Mouse (Mus musculus): ENCODE results near the gene Slc2a12.

Gene Slc2a12

GRCm38 (mm10) chr10:22644853-22645491 is at the start of gene Slc2a12:
Slc2a12 (plus strand) TSS chr10:22645011.
- no peak for DNase-seq (ENCODE audit: extremely low read depth, low read depth)

- DNase-seq (ENCODE audit: extremely low read depth, low read depth): no peak
Observed at GRCm38 (mm10) chr10:22598908-22599480, 45.8 kb upstream of the Slc2a12 start.

GRCm38 (mm10) chr10:22601046-22601445 is 43.8 kb upstream of the Slc2a12 start:
- DNase-seq (ENCODE audit: extremely low read depth, low read depth): no peak

DNA sequence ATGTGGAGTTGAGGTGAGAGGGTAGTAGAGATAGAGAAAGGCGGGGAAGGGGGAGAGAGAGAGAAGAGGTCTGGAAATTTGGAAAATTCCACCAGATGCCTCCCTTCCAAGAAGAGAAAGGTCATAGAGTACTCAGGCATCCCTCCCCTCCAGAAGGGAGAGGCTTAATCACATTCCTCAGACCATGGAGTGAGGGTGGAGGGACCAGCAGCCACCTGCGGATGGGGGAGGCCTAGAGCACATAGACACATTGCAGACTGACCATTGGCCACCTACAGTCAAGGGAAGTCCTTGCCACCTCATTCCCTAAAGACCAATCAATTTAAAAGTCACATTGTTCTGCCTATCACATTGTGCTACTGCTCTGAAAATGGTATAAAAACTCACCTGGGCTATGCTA is 40.0 kb upstream of the Slc2a12 start:
- DNase-seq (ENCODE audit: extremely low read depth, low read depth): no peak

DNA sequence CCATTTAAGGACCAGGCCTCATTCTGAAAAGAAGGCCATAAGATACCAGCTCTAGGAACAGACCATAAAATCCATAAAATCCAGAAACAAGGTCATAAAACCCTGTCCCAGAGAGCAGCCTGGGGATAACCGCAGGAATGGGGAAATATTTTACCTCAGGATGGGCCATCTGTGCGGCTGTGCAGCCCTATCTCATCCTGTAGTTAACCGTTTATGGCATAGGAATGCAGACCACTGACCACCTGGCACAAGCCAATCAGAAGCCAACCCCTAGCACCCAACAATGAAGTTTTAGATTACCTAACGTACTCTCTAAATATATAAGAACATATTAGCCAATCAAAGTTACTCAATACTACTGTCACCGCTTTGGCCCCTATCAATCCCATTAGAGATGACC is 36.5 kb upstream of the Slc2a12 start:
- no peak for DNase-seq (ENCODE audit: extremely low read depth, low read depth)

DNA sequence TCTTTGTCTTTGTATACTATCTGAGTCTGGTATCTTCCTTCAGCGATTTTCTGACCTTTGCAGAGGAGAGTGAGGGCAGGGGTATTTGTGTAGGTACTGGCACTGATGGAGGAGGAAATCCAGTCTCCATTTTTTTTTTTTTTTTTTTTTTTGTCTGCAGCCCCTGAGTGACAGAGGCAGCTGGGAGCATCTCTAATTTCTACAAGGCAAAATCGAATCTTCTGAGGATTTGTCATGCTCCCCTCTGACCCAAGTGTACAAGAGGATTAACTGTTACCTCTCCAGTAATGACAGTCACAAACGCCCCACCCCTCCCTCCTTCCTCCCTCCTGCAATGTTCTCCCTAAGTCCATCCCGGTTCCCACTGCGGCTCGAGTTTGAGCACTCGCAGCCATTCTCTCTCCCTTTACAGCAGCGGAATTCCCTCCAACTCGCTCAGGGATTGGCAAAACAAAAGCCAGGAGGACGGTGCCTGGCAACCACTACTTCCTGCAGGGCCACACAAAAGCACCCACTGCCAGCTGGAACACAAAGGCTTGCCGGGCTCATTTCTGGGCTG is 35.9 kb upstream of the Slc2a12 start:
- no peak for DNase-seq (ENCODE audit: extremely low read depth, low read depth)

DNA sequence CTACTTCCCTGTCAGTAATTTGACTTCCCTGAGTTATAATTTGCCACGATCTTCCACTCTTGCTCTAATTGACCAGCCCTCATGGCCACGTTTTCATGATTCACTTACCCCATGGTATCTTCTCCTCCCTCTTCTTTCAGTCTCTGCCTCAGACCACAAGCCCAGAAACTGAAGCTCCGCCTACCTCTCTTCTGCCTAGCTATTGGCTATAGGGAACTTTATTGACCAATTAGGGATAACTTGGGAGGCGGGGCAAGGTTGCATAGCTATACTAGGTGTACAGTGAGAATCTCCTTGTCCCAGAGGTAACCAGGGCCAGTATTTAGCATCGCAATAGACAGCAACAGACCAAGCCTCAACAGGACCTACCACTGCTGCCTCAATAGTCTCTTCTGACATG is 31.5 kb upstream of the Slc2a12 start:
- no peak for DNase-seq (ENCODE audit: extremely low read depth, low read depth)

DNA sequence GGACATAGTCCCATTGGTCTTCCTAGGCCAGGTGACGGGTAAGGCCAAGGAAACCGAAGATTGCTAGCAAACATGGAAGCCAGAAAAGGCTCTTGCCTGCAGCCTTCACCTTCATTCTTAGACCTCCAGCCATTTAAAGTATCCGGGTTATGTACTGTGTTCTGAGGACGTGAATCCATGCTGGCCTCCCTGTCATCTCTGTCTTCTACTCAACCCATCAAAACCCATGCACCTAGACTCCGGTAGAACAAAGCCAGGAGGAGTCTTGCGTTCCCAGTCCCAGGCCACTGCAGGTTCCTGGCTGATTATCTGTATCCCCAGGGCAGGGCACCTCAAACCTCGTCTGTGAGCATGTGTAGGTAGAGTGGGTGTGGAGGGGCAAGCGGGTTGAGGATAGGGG is 30.3 kb upstream of the Slc2a12 start:
- no peak for DNase-seq (ENCODE audit: extremely low read depth, low read depth)

DNA sequence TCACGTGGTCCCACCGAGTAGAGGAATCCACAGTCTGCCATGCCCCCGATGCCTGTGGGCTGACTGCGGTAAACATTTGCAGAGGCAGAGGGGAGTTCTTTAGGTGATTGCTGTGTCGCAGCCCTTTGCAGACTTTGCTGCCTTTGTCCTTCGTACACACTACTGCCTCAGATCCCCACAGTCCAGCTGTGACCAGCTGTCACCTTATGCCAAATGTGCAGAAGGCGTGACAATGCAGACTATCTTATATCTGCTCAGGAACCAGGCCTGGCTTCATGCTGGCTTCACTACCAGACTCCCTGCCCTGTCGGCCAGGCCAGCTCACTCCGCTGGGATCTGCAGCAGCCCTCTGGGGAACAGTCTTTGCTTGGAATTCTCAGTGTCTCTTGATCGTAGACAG is 29.5 kb upstream of the Slc2a12 start:
- no peak for DNase-seq (ENCODE audit: extremely low read depth, low read depth)

GRCm38 (mm10) chr10:22618842-22619241 is 26.0 kb upstream of the Slc2a12 start:
- no peak for DNase-seq (ENCODE audit: extremely low read depth, low read depth)

DNA sequence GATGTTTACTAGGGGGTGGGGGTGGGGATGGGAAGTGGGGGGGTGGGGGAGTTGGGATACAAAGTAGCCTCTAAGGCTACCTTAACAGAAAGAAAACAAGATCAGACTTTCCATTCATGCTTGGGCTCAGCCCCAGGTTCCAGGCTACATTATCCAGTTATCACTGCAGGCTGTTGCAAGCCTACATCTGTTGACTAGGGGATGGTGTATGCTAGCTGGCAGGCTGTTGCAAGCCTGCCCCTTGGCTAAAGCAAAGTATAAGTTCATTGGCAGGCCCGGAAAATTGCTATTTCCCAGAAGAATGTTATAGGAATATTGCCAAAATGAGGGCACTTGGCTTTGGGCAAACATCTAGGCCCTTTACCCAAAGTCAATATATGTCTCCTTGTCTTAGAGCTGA is 16.0 kb upstream of the Slc2a12 start:
- DNase-seq (ENCODE audit: extremely low read depth, low read depth): no peak

GRCm38 (mm10) chr10:22631103-22631502 is 13.7 kb upstream of the Slc2a12 start:
- no peak for DNase-seq (ENCODE audit: extremely low read depth, low read depth)

DNA sequence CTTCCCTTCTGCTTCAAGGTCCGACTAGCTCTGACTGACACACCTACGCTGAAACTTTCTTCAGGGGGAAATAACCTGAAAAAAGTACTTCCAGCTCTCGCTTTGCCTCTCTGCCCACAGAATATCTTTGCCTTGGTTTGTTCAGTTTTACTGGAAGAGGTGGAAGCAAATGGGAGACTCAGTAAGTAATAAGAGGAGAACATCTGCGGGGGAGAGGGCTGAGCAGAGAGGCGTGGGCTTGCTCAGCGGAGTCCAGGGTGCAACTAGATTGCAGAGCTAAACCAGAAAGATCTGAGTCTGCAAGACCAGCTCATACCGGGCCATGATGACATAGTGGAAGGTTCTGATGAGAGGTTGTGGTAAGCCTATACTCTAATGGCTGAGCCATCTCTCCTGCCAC is 13.3 kb upstream of the Slc2a12 start:
- no peak for DNase-seq (ENCODE audit: extremely low read depth, low read depth)

GRCm38 (mm10) chr10:22631956-22632355 is 12.9 kb upstream of the Slc2a12 start:
- DNase-seq (ENCODE audit: extremely low read depth, low read depth): no peak

DNA sequence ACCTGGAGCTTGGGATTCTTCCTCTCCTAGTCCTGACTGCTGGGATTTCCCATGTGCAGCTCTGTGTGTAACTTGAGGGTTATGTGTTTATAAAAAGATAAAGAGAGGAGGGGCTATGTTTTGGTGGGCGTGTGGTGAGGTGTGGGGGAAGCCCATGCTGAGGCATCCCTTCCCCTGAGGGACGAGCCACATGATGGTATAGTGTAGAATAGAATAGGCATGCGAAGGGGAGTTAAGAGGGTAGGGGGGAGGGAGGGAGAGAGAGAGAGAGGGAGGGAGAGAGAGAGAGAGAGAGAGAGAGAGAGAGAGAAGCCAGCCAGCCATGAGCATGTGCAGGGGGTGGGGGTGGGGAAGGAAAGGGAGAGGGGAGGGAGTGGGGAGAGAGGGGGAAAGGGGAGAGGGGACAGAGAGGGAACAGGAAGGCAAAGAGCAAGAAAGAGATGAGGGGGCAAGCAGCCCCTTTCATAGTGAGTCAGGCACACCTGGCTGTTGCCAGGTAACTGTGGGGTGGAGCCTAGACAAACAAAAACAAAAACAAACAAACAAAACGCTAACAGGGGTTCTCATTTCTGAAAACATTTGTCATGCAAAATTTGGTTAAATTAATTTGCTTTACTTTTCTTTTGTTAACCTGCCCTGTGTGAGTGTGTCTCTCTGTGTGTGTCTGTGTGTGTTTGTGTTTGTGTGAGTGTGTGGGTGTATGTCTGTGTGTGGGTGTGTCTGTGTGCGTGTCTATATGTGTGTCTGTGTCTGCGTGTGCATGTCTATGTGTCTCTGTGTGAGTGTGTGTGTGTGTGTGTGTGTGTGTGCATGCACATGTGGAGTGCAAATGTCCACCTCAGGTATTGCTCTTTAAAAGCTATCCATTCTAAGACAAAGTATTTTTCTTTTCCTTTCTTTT is 11.2 kb upstream of the Slc2a12 start:
- no peak for DNase-seq (ENCODE audit: extremely low read depth, low read depth)

GRCm38 (mm10) chr10:22637241-22637640 is 7.6 kb upstream of the Slc2a12 start:
- DNase-seq (ENCODE audit: extremely low read depth, low read depth): no peak

GRCm38 (mm10) chr10:22644171-22644570 is 640 bp upstream of the Slc2a12 start:
- no peak for DNase-seq (ENCODE audit: extremely low read depth, low read depth)

DNA sequence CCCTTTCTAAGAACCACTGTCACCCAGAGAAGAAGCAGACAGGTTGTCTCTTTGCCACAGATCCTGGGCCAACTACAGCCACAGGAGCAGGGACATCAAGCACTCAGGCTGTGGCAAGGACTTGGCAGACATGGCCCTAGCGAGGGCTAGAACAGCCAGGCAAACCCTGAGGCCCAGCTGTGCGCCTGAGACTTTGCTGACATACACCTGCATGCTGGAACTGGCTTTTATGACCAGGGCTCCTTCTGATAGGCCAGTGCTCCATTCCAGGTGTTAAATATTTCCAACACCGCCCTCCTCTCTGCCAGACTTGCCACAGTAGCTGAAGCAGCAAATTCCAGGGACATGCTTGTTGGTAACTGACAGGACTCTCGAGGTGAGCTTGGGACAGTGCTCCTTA is 3.9 kb downstream of the Slc2a12 start:
- no peak for DNase-seq (ENCODE audit: extremely low read depth, low read depth)

- DNase-seq (ENCODE audit: extremely low read depth, low read depth): no peak
Observed at GRCm38 (mm10) chr10:22653820-22654219, 9.0 kb downstream of the Slc2a12 start.

- DNase-seq (ENCODE audit: extremely low read depth, low read depth): no peak
Observed at GRCm38 (mm10) chr10:22658534-22659385, 13.9 kb downstream of the Slc2a12 start.

- no peak for DNase-seq (ENCODE audit: extremely low read depth, low read depth)
Observed at GRCm38 (mm10) chr10:22659386-22659725, 14.5 kb downstream of the Slc2a12 start.
